Mouse (Mus musculus): ENCODE data around the gene Cdc14a.

- no peak for TF ChIP-seq CTCF (conservative IDR thresholded peaks at IDR 0.05; ENCODE audit: low read length)
- peak; percentile 34; the same call in 1 of the 2 replicates for TF ChIP-seq NANOG (IDR thresholded peaks at IDR 0.05; ENCODE audit: borderline replicate concordance, low read length)
Observed at GRCm38 (mm10) chr3:116283996-116284395, 139.8 kb downstream of the Cdc14a start.

All from E14TG2a.4 (cell line).